Mouse (Mus musculus): ENCODE measurements around the gene Atpif1.

Gene Atpif1

DNA sequence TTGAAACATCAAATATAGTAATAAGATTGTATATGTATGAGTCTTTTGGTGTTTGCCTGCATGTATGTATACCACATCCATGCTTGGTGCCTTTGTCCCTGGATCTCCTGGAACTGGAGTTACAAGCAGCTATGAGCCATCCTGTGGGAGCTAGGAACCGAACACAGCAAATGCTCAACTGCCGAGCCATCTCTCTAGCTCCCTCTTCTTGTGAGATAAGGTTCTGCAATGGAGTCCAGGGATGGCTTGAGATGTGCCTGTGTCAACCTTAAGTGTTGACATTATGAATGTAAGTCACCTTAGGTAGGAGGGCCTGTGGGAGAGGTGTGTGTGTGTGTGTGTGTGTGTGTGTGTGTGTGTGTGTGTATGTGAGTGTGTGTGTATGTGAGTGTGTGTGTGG is 6.8 kb downstream of the Atpif1 start:
- DNase-seq (ENCODE audit: low spot score) = no peak

DNA sequence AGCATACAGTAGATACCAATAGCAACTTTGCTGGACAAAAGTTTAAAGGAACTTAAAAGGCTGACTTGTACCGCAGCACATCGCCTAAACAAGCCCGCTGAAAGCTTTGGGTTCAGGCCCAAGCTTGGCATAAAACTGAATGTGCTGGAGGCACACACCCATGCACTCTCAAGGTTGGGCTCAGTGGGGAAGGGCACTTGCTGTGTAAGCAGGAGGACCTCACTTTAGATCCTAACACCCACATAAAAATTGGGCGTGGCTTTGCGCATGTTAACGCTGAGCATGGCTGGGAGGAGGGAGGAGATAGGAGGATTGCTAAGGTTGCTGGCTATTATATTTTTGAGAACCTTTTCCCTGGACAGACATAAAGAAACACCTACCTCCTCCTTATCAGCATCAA is 8.7 kb downstream of the Atpif1 start:
- no peak for DNase-seq (ENCODE audit: low spot score)

DNA sequence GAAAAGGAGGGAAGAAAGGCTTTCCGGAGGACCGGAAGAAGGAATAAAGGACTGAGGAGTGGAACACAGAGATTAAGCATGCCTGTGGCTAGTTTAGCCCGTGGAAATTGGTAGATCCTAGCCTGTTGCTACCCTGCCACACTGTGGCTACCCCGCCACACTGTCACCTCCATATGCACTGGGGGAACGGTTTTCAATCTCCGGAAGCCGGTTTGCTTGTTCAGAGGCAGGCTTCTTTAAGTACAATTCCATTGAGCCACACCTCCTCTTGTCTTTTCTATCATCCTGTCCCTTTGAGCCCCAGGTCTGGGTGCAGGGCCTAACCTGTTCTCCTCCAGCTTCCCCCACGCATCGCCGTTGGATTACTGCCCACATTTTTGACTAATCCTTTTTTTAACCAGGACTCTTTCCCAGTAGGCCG is 9.1 kb downstream of the Atpif1 start:
- DNase-seq (ENCODE audit: low spot score) = no peak

DNA sequence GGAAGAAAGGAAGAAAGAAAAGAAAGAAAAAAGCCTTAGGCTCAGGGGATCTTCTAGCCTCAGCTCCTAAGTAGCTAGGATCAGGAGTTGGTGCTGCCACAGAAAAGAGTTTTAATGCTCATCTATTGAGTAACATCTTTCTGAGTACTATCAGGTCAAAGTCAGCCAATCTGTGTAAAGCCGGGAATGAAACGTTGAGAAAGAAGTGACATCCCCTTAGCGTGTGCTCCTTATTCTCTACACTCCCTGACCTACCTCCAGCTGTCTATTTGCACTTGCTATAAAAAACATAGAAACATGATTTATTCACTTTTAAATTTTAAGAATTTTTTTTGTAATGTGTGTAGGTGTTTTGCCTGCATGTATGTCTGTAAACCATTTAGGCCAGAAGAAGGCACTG is 14.3 kb downstream of the Atpif1 start:
- DNase-seq (ENCODE audit: low spot score) = no peak

DNA sequence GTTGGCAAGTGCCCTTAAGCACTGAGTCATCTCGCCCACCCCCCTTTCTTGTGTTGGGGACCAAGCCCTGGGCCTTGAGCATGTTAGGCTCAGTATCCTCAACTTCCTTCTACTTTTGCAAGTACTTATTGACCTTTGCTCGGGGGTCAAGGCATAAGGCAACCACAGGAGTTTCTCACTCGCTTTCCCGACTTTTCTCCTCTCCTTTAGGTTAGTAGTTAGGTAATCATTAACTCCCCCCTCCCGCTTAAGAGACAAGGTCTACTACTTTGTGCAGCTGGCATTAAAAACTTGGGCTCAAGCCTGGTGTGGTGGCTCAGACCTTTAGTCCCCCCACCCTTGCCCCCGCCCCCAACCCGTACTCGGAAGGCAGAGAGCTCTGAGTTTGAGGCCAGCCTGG is 15.4 kb downstream of the Atpif1 start:
- no peak for DNase-seq (ENCODE audit: low spot score)

DNA sequence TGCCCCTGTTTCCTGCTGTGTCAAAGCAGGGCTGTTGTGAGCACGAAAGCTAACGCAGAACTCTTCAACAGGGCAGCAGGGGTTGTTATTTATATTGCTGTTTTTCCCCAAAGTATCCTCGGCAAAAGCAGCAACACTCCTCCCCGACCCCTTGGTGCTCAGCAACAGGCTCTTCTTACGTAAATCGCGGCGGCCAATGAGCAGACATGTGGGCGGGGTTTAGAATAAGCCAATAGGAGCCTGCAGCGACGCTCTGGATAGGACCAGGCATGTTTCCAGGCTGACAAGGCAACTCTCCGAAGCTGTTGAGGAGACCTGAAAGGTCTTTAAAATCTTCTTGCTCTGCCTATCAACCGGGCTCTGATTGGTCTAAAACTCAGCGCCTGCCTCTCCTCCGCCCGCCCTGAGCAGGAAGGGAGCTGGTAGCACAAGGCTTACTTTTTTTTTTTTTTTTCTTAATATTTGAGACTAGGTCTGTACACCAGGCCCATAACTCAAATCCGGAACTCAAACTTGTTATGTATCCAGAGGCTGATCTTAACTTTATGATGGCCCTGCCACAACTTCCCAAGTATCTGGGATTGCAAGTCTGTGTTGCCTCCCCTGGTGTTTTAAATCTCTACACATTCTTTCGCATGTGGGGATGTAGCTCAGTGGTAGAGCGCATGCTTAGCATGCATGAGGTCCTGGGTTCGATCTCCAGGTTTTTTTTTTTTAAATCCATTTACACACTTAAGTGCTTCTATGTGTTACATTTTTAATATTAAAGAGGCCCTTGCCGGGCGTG is 17.9 kb downstream of the Atpif1 start:
- peak; percentile 86 for DNase-seq (ENCODE audit: low spot score)

DNA sequence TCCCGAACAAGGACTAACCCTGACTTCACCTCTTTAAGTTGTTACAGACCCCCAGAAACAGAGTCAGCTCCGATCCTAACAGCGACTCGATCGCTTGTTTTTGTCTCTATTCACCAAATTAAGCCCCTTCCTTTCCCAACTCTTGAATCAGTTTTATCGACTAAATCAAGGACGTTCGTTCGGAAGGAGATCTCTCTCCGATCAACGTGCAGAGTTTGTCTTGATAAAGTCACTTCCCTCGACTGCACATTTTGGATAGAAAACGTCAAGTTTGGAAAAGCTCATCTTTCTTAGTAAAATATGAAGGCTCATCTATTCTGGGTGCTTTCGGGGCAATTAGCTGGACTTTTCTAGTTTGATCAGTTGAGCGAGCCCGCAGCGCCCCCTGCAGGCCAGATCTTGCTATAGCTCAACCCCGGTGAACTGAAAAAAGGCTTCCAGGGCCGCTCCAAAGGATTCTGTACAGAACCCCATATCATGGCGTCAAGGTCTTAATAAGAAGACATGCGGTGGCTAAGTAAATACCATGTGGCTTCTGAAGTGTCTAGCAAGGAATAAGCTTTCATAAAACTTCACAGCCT is 18.8 kb downstream of the Atpif1 start:
- peak; percentile 75 for DNase-seq (ENCODE audit: low spot score)

DNA sequence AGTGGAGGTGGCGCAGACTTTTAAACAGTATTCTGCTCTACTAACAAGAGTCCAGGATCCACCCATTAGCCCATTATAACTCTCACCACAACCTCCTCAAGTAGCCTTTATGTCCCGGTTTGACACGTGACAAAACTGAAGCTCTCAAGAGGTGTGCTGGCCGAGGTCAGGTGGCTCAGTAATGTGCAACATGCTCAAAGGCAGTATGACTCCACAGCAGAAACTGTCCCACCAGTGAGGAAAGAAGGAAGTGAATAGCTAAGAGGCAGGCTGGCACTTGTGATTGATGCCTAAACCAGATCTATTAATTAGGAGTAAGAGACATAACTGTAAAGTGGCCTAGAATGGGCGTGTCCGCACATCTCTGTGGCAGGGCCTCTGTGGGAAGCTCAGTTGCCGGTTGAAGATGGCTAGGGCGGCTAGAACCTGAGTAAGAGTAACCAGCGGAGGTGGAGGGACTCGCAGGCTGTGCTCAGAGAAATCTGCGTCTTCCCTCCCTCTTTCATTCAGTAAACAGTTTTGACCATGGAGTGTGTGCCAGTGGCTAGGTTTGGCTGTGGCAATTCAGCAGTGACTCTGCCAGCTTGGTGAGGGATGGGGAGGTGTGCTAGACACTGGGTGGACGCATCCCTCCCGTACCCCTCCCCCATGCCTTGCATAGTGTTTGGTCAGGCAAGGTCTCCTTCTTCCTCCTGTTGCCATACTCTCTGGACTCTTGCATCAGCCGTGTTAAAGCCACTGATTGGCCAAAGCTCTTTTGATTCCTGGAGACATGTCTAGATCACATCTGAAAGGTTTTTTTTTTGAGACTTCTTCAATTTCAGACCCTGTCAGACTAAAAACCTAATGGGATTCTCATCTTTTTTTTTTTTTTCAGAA is 19.8 kb downstream of the Atpif1 start:
- DNase-seq (ENCODE audit: low spot score) = no peak

DNA sequence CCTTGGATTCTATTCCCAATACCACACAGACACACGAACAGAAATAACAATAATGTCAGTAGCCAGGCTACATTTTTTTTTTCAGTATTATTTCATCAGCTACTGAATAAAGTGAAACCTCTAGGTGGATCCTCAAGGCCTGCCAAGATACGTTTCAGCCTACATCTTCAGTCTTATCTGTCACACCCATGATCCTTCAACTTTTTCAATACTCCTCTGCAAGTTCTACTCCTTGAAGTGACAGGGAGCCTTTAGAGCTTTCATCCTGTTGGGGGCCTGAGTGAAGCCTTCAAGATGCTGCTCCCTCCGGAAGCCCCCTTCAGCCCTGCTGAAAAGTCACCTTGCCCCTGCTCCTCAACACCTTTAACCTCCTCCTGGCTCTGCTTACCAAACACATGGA is 21.4 kb downstream of the Atpif1 start:
- no peak for DNase-seq (ENCODE audit: low spot score)

DNA sequence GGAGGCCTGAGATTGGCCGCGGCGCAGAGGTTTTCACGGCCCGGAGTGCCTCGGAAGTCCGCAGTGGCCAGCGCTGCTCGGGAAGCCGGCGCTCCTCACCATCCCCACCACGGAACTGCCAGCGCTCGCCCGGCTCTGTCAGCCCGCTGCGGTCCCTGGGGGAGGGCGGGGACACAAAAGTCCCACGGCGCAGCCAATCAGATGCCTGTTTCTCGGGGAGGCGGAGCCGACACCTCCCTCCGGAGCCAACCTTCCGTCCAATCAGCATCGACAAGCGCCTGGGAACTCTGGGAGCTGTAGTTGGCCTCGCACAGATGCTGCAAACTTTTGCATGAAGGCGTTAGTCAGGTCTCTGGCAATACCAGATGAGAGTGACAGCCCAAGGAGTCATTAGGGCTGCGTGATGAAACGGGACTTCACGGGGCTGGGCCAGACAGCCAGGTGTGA is 23.1 kb downstream of the Atpif1 start, which contains the start of gene Sesn2:
Gene Sesn2, minus strand, starts transcription at position 150 of the 447 bp plus-strand sequence.
- peak; percentile 90 for DNase-seq (ENCODE audit: low spot score)

DNA sequence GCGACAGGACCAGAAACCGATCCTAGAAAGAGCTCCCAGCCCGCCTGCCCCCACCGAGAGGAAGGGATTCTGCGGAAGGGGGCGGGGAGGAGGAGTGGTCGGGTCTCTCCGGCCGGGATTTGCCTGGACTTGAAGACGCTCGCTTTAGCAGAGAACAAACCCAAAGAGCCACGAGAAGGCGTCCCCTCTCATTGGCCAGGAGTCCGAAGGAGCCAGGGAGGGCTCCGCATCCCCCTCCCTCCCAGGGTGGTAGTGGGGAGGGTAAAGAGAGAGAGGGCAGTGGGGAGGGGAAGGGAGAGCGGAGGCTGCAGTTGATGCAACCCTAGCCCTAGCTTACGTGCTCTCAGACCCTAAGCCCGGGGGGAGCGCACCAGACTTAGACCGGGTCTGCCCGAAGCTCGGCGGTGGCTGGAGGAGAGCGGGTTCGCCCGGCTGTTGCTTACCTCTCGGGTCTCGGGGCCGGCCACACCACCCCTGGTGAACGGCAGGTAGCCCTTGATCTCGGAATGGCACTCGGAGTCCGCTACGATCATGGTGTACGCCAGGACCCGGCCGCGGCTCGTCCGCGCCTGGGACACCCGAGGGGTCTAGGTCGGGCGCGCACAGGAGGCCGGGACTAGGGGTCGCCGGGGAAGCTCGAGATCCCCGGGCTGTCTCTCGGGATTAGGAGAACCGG is 23.7 kb downstream of the Atpif1 start:
- DNase-seq (ENCODE audit: low spot score) = no peak

DNA sequence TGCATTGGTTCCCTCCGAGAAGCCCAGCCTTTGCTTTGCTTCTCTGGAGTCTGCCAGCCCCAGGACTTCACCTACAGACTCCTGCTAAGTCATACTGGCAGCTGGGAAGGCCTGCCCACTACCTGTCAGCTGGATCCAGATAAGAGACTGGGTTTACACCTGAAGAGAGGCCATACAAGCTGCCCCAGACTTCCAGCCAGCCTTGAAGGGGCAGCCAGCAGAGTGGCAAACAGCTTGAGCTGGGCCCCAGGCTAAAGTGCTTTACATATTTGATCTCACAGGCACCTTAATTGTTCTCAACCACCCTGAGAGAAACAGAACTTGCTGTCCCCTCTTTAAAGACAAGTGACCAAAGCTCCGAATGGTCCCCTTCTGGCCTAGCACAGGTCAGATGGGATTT is 26.2 kb downstream of the Atpif1 start:
- no peak for DNase-seq (ENCODE audit: low spot score)

DNA sequence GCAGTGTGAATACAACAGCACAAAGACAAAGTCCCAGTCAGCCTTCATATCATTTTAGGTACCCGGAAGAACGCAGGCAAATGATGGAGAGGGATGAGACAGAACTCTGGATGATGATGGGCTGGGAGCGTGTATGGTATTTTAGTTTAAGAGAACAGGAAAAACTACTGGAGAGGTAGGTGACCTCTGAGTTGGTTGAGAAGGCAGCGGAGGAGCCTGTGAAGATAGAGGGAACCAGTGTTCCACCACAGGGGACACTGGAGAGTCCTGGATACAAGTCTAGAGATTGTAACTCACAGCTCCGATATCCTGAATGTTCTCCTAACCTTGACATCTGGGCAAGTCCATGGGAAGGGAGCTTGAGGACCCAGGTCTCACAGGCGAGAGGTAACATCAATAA is 27.2 kb downstream of the Atpif1 start:
- no peak for DNase-seq (ENCODE audit: low spot score)

DNA sequence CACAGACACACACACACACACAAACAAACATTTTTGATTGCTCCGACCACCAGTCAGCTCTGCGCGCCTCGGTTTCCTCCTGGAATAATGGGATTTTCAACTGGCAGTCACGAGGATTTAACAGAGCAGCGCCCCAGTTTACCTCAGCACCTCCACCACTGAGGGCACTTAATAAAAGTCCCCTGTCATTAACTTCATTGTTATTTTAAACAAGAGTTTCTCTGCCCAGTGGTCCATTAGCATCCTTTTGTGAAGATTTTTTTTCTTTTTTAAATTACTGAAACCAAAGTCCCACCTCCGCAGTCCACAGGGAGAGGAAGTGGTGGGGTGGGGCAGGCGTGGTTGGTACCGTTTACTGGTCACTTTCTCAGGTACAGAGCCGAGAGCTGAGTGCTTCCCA is 27.7 kb downstream of the Atpif1 start:
- DNase-seq (ENCODE audit: low spot score) = no peak

DNA sequence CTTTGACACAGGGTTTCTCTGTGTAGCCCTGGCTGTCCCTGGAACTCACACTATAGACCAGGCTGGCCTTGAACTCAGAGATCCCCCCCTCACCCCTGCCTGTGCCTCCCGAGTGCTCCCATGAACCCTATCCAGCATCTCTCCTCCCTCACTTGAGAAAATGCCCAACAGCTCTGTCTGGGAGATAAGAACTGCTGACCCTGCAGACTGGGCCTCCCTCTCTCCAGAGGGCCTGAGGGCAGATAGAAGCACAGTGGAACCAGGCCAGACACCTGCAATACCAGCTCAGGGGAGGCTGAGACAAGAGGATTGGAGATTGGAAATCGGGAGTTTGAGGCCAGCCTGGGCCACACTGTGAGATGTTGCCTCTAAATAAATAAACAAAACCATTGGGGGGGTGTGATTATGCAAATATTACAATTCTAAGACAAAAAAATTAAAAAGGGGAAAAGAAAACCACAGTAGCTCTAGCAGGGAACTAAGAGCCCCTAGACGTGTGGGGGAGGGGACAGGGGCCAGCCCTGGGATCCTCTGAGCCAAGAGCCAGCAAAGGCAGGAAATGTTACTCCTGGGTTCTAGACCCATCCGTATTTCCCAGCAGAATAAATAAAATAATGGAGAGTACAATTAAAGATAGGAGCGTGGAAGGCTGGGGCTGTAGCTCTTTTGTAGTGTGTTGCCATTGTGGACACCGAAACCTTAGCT is 28.3 kb downstream of the Atpif1 start:
- DNase-seq (ENCODE audit: low spot score) = no peak

DNA sequence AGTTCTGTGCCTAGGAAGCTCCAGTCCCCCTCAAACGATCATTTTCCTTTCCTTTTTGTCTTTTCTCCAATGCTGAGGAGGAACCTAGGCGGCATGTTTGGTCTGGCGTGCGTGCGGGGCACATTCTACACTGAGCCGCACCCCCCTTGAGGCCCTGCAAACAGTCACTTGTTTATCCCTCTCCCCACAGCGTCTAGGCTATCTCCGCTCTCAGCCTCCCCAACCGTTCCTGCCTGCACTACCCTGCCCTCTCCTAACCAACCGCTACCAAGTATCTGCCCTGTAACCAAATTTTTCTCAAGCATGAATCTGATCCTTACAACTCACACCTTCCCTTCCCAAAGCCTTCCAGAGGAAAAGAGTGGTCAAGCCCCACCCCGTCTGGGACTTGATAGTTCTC is 30.1 kb downstream of the Atpif1 start:
- DNase-seq (ENCODE audit: low spot score) = no peak

DNA sequence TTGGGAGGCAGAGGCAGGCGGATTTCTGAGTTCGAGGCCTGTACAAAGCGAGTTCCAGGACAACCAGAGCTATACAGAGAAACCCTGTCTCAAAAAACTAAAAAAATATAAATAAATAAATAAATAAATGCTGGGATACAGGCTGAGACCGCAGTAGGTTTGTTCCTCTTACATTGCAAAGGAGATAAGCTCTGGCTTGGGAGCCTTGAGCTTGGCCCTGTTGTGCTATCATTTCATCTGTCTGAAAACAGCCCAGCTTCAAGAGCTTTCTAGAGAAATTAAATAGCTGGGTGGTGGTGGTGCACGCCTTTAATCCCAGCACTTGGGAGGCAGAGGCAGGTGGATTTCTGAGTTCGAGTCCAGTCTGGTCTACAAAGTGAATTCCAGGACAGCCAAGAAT is 31.8 kb downstream of the Atpif1 start:
- no peak for DNase-seq (ENCODE audit: low spot score)

DNA sequence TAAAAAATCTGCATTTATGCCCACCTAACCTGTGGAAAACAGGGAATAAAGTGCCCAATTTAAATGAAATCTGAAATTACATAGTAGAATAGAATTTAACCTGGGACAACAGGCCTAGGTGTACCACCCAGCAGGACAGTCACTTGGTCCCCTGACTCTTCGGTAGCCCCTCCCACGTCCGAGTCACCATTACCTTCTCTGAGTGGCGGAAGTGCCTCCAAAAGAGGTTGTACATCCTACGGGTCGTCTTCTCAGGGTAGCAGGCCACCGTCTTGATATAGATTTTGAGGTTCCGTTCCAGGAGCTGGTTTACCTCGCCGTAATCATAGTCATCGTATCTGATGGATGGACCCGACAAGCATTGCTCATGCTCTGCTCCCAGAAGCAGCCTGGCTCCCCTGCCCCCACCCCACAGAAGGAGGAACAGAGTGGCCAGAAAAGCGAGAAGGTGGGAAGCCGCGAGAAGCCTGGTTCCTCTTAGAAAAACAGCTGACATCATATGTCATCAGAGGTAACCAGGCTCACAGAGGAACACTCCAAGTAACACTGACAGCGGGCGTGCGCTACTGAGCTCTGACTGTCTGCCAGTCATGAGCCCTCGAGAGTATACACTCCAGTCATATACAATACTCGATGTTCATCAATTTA is 39.1 kb downstream of the Atpif1 start:
- DNase-seq (ENCODE audit: low spot score) = no peak

DNA sequence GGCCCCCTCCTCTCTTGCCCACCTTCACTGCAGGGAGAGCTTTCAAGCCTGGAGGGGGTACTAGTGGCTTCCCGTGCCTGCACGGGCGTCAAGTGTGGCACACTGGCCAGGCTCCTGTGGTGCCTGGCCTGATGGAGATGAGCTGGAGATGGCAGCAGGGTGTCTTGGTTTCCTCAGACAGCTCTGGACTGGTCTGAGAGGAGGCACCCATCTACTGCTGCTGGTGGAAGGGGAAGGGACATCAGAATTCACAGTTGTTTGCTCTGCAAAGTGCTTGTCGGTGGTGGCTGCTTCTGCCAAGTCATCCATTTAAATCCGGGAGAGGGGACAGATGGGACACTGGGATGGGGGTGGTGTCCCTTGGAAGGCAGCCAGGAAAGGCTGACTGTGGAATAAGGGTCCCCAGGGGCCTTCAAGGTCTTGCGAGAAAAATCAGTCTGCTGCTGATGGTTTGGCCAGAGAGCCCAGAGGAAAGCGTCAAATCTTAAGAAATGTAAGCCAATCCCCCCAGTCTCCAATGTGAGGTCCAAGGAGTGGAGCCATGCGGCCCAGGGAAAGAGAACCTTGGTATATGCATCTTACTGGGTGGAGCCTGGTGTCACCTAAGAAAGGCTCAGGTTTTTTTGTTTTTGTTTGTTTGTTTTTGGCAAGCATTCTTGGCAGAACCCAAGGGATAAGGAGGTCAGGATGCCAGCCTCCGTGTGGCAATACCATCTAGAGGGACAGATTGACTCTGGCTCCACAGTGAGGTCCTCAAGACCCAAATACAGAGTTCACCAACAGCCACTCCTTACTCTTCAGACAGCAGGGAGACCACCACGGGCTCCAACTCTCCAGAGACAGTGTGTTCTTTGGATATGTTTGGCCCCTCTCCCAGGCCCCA is 41.0 kb downstream of the Atpif1 start:
- no peak for DNase-seq (ENCODE audit: low spot score)

DNA sequence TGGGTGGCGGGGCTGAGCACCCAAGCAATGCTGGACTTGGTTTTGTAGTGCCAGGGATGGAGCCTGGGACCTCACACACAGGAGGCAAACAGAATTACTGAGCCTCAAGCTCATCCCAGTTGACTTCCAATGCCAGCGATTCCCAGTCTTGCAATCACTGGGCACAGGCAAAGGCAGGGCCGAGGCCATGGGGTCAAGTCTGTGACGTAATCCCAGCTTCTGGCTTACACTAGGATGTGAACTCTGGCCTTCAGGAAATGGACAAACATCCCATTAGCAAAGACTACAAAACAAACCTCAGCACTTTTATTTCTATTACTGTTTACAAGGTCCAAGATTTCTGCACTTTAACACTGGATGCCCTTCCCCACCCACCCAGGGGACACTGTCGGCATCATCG is 41.7 kb downstream of the Atpif1 start:
- no peak for DNase-seq (ENCODE audit: low spot score)
